Comparison of ENCODE assay signal across 8 mouse cellular contexts in genomic region chr11:94242760-94243421, GRCm38 (mm10). TPM values are rescaled to one million over a fixed set of nuclear protein-coding genes. Genes with fewer than 3 reads are reported as not detected.
DNase-seq lines count a peak whose midpoint lies in the region; ATAC-seq and TF ChIP-seq lines count a peak whose summit lies in the region.
"Had no signal": no experiment of that assay in that cellular context is flagged by ENCODE, and none has a peak within 500 bp of the region (broad histone marks: within the 10 kb centered on the region; RNA-seq: fewer than 3 reads in every experiment).

No protein-coding gene starts in this region.

- DNase-seq in MN1 (ENCODE audit: low spot score), result peak; percentile 25
- DNase-seq in forebrain, postnatal 0 days, result peak; percentile 24
- no peak for DNase-seq in left cerebral cortex, adult 9 months (ENCODE audit: low spot score in 2 of 2)

- H3K4me2 ChIP-seq in forebrain, postnatal 0 days (ENCODE audit: low read depth), result peak overlapping the region; percentile 40
- H3K4me2 ChIP-seq in intestine, postnatal 0 days (replicated peaks; ENCODE audit: low read depth), result peak overlapping the region; percentile 63

- H3K4me3 ChIP-seq in forebrain, postnatal 0 days (ENCODE audit: low read depth, low read length), result no peak overlapping the region; the same call in 1 of the 2 replicates
- peak overlapping the region; percentile 4; the same call in 1 of the 2 replicates for H3K4me3 ChIP-seq in intestine, postnatal 0 days (ENCODE audit: low read depth, low read length)

- no peak overlapping the region for H3K9ac ChIP-seq in forebrain, postnatal 0 days
- no peak overlapping the region for H3K9ac ChIP-seq in intestine, postnatal 0 days (ENCODE audit: low read depth, low read length)

- H3K27ac ChIP-seq in forebrain, postnatal 0 days (ENCODE audit: low read depth, low read length), result no peak overlapping the region
- no peak overlapping the region; the same call in 1 of the 2 replicates for H3K27ac ChIP-seq in intestine, postnatal 0 days (ENCODE audit: low read depth, low read length)

- TF ChIP-seq CTCF in forebrain, postnatal 0 days (IDR thresholded peaks at IDR 0.05; ENCODE audit: low read depth), result no peak
- no peak for TF ChIP-seq CTCF in intestine, postnatal 0 days (IDR thresholded peaks at IDR 0.05; ENCODE audit: low read depth)

- WGBS in forebrain, postnatal 0 days, result 6% methylated on average over 29 of the region's 29 CpGs
- WGBS in intestine, postnatal 0 days, result 16% methylated on average over 29 of the region's 29 CpGs

- ATAC-seq in CD4-positive, CD25-positive, alpha-beta regulatory T cell, adult 4 months, result peak; percentile 54
- peak; percentile 40 for ATAC-seq in forebrain, postnatal 0 days
- 0 out of 2 replicates have a peak, but pooled peaks have one; percentile 25 for ATAC-seq in intestine, postnatal 0 days
- ATAC-seq in megakaryocyte, adult 5-6 weeks (ENCODE audit: poor library complexity, severe bottlenecking), result peak; percentile 73
- ATAC-seq in cerebellum, adult (ENCODE audit: insufficient number of reproducible peaks, low FRiP score, low TSS enrichment), result no peak

- no peaks in the 10 kb centered on the region for H3K36me3 ChIP-seq in forebrain, postnatal 0 days (ENCODE audit: insufficient read depth)
- H3K36me3 ChIP-seq in intestine, postnatal 0 days (ENCODE audit: control insufficient read depth, insufficient read depth), result no peaks in the 10 kb centered on the region

- no peaks in the 10 kb centered on the region for H3K27me3 ChIP-seq in forebrain, postnatal 0 days (ENCODE audit: insufficient read depth, low read length)
- H3K27me3 ChIP-seq in intestine, postnatal 0 days (replicated peaks; ENCODE audit: control insufficient read depth, insufficient read depth, low read length), result no peaks in the 10 kb centered on the region

- H3K4me1 ChIP-seq in forebrain, postnatal 0 days (ENCODE audit: insufficient read depth), result peaks cover 3% of the 10 kb centered on the region; the same call in 1 of the 2 replicates
- H3K4me1 ChIP-seq in intestine, postnatal 0 days (replicated peaks; ENCODE audit: control insufficient read depth, insufficient read depth, low read length), result no peaks in the 10 kb centered on the region; the same call in 1 of the 2 replicates

- H3K9me3 ChIP-seq in forebrain, postnatal 0 days (ENCODE audit: low read length), result no peaks in the 10 kb centered on the region
- no peaks in the 10 kb centered on the region for H3K9me3 ChIP-seq in intestine, postnatal 0 days (ENCODE audit: control insufficient read depth)

RNA-seq across cellular contexts. Expression of gene Wfikkn2, which starts 2.9 kb away (rescaled TPM):
- 1 to 10 TPM in 1 of 2 experiments, under 1 TPM in 1; 0.86 to 2.4 TPM for polyA plus RNA-seq in CD4-positive, CD25-positive, alpha-beta regulatory T cell, adult 4 months (2017; shearing (Covaris generic))
- 5.9 and 6.4 TPM in 2 replicates for total RNA-seq in forebrain, postnatal 0 days (2014; rRNA removed)
- 6.5 and 10.0 TPM in 2 replicates for polyA plus RNA-seq in forebrain, postnatal 0 days (2015; fragmentation: Nextera tagmentation; extraction: Ambion mirVana)
- 0.50 and 0.66 TPM in 2 replicates for polyA plus RNA-seq in intestine, postnatal 0 days (2015; fragmentation: Nextera tagmentation; extraction: Ambion mirVana)
- total RNA-seq in megakaryocyte, adult 5-6 weeks (2015), result not detected in 2 replicates
- total RNA-seq in megakaryocyte, adult 5-6 weeks (2017), result not detected in 2 replicates

RNA-seq across cellular contexts. Expression of gene Tob1, which starts 31.6 kb away (rescaled TPM):
- polyA plus RNA-seq in CD4-positive, CD25-positive, alpha-beta regulatory T cell, adult 4 months (2017; shearing (Covaris generic)), result 1 to 10 TPM; 4.7 to 8.9 TPM
- total RNA-seq in forebrain, postnatal 0 days (2014; rRNA removed), result 12.5 and 17.3 TPM in 2 replicates
- 27.9 and 31.6 TPM in 2 replicates for polyA plus RNA-seq in forebrain, postnatal 0 days (2015; fragmentation: Nextera tagmentation; extraction: Ambion mirVana)
- polyA plus RNA-seq in intestine, postnatal 0 days (2015; fragmentation: Nextera tagmentation; extraction: Ambion mirVana), result 69.4 and 71.8 TPM in 2 replicates
- 15.5 and 17.8 TPM in 2 replicates for total RNA-seq in megakaryocyte, adult 5-6 weeks (2015)
- total RNA-seq in megakaryocyte, adult 5-6 weeks (2017), result 13.5 and 19.3 TPM in 2 replicates

RNA-seq across cellular contexts. Expression of gene Gm21885, which starts 38.8 kb away (rescaled TPM):
- polyA plus RNA-seq in CD4-positive, CD25-positive, alpha-beta regulatory T cell, adult 4 months (2017; shearing (Covaris generic)), result 1 to 10 TPM in 1 of 2 experiments, not detected in 1; 1.3 TPM
- total RNA-seq in forebrain, postnatal 0 days (2014; rRNA removed), result 0.92 TPM in 1 of 2 replicates, not detected in the other
- polyA plus RNA-seq in forebrain, postnatal 0 days (2015; fragmentation: Nextera tagmentation; extraction: Ambion mirVana), result 0.19 TPM in 1 of 2 replicates, not detected in the other
- 92.5 and 139 TPM in 2 replicates for polyA plus RNA-seq in intestine, postnatal 0 days (2015; fragmentation: Nextera tagmentation; extraction: Ambion mirVana)
- not detected in 2 replicates for total RNA-seq in megakaryocyte, adult 5-6 weeks (2015)
- not detected in 2 replicates for total RNA-seq in megakaryocyte, adult 5-6 weeks (2017)
- polyA plus RNA-seq: cortical plate, adult 2 months had no signal

Comparison
In these comparisons a context has a peak if more than half of its experiments do, and no peak if none do; other contexts are left out.
1. DNase-seq: peak in MN1 (single experiment) and forebrain, postnatal 0 days (single experiment); none in left cerebral cortex, adult 9 months (0 of 2).
2. RNA of gene Gm21885, which starts 38.8 kb away (polyA plus RNA-seq): 92.5 to 139 TPM in intestine, postnatal 0 days; 1.3 TPM in CD4-positive, CD25-positive, alpha-beta regulatory T cell, adult 4 months and 0.19 TPM in forebrain, postnatal 0 days; every median in the first group is over 10 times any median in the second.